Mouse (Mus musculus) forebrain, embryonic 15.5 days (tissue): ENCODE results near the gene Nrn1. TPM values are rescaled to one million over a fixed set of nuclear protein-coding genes. Genes with fewer than 3 reads are reported as not detected.
A peak's percentile ranks its signal among the peaks of the same experiment; 100 is the strongest.

Experiments used
- ATAC-seq: fragments of 200-750 bp; cut with Nextera tagmentation; replicated peaks from 2 replicates; pipeline ENCODE4 v1.8.0; 2017; ENCODE audit warnings: mild to moderate bottlenecking, moderate TSS enrichment, moderate library complexity
- H3K27ac ChIP-seq: fragments of 300-500 bp; sonication (generic); replicated peaks from 2 replicates; pipeline ENCODE4 v1.5.1; 2015; ENCODE audit warnings: mild to moderate bottlenecking, inconsistent platforms
- H3K27me3 ChIP-seq: fragments of 300-500 bp; sonication (generic); 2 replicates; pipeline ENCODE4 v1.6.1; 2015; ENCODE audit warnings: inconsistent platforms
- H3K36me3 ChIP-seq: fragments of 300-500 bp; sonication (generic); 2 replicates; pipeline ENCODE4 v1.6.1; 2015; ENCODE audit warnings: mild to moderate bottlenecking, inconsistent platforms
- H3K4me1 ChIP-seq: fragments of 300-500 bp; sonication (generic); 2 replicates; pipeline ENCODE4 v1.6.1; 2015; ENCODE audit warnings: inconsistent platforms
- H3K4me2 ChIP-seq: fragments of 300-500 bp; sonication (generic); replicated peaks from 2 replicates; pipeline ENCODE4 v1.6.1; 2015; ENCODE audit warnings: mild to moderate bottlenecking, inconsistent platforms
- H3K4me3 ChIP-seq: fragments of 300-500 bp; sonication (generic); 2 replicates; pipeline ENCODE4 v1.5.1; 2015; ENCODE audit warnings: mild to moderate bottlenecking, inconsistent platforms
- H3K9ac ChIP-seq: fragments of 300-500 bp; sonication (generic); replicated peaks from 2 replicates; pipeline ENCODE4 v1.6.1; 2015; ENCODE audit warnings: mild to moderate bottlenecking, inconsistent platforms
- H3K9me3 ChIP-seq: fragments of 300-500 bp; sonication (generic); 2 replicates; pipeline ENCODE4 v1.6.1; 2016; ENCODE audit warnings: inconsistent platforms
- WGBS: fragments of 180-500 bp; shearing (Covaris S2); methylation state at CpG from one replicate; pipeline ENCODE4 v1.1.7; 2015; ENCODE audit warnings: mixed read lengths; 5-methylcytosine and 5-hydroxymethylcytosine counted together
- polyA plus RNA-seq: library from polyadenylated mRNA; unstranded; fragments of >200 nt; fragmentation: Nextera tagmentation; extraction: Ambion mirVana; gene quantifications from 2 replicates; pipeline ENCODE4 v1.2.1, GENCODE M21; 2015

Nrn1 gene
- polyA plus RNA-seq, 1 experiment from 2014 or later: 50.4 TPM

DNA sequence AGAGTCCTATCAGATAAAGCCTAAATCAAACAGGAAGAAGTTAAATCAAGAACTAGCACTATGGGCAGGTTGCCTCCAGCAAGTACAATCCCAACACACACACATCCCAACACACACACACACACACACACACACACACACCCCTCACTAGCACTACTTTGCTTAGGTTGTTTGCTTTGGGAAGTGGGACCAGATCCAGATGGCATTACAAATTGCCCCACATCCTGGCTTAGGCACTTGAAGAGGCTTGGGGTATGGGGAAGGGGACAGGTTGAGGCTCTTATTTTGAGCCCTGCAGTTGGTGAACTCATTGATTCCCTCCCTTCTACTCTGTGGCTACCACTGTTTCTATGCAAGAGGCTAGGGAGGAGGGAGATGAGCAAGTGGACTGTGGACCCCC is 12.6 kb downstream of the Nrn1 start:
- no peak for ATAC-seq
- no peaks in the 10 kb centered on the region for H3K36me3 ChIP-seq
- H3K9ac ChIP-seq: no peak overlapping the region
- H3K4me3 ChIP-seq: no peak overlapping the region
- no peak overlapping the region for H3K4me2 ChIP-seq
- peaks cover 24% of the 10 kb centered on the region for H3K27me3 ChIP-seq
- H3K9me3 ChIP-seq: no peaks in the 10 kb centered on the region
- H3K27ac ChIP-seq: no peak overlapping the region
- peaks cover 42% of the 10 kb centered on the region for H3K4me1 ChIP-seq

DNA sequence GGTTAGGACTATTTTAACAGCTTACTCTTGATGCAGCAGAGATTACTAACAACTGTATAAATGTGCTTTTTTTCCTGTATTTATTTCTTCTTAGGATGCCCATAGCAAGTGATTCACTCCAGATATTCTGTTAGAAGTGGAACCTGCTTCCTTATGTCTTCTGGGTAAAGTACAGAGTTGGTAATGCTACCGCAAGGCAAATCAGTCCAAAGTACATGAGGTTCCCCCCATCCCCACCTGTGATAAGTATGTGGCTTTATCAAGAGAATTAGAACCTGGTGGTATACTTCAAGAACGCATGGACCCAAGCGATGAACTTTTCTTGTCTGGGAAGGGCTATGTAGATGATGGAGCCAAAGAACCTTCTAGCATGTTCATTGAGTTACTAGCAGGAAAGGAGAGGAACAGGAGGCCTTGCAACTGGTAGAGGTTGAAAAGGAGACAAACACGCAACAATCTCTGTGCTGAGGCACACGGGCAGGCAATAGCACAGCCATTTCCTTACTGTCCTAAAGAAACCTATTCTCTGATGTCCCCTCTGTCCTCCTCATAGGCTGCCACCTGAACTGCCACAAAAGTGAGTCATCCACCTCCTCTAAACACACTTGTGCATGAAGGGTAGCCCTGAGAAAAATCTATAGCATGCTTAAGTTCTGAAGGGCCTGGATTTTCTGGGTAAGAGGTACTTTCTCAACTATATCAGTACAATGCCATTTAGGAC is 14.5 kb downstream of the Nrn1 start:
- Histone ChIP-seq H3K4me2 (no peak overlapping the region), H3K27me3 (peaks cover 24% of the 10 kb centered on the region), H3K4me3 (no peak overlapping the region), H3K9ac (no peak overlapping the region), H3K36me3 (no peaks in the 10 kb centered on the region), H3K9me3 (no peaks in the 10 kb centered on the region), H3K27ac (no peak overlapping the region), H3K4me1 (peaks cover 27% of the 10 kb centered on the region)
- ATAC-seq: no peak
- 95% methylated on average over 5 of the region's 5 CpGs for WGBS

DNA sequence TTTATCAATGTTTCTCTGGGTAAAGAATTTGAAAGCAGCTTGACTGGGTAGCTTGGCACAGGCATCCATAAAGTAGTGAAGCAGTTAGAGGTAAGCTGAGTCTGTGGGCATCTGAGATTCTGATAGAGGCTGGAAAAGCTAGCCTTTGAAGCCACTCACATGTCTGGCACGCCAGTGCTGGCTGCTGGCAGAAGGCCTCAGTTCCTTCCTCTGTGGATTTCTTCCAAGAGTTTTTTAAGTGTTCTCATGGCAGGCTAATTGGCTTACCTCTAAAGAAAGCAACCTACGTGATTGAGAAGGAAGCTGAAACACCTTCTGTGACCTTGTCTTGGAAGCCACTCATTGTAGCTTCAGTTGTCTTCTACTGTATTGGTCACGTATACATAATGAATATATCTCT is 17.6 kb downstream of the Nrn1 start:
- peak overlapping the region; percentile 21; the same call in 1 of the 2 replicates for H3K27ac ChIP-seq
- WGBS: 54% methylated on average over 3 of the region's 3 CpGs
- no peak overlapping the region for H3K9ac ChIP-seq
- H3K4me3 ChIP-seq: no peak overlapping the region
- no peaks in the 10 kb centered on the region for H3K9me3 ChIP-seq
- no peaks in the 10 kb centered on the region for H3K4me1 ChIP-seq
- no peak overlapping the region for H3K4me2 ChIP-seq
- peaks cover 8% of the 10 kb centered on the region for H3K27me3 ChIP-seq
- no peaks in the 10 kb centered on the region for H3K36me3 ChIP-seq
- peak; percentile 23; the same call in 1 of the 2 replicates for ATAC-seq

DNA sequence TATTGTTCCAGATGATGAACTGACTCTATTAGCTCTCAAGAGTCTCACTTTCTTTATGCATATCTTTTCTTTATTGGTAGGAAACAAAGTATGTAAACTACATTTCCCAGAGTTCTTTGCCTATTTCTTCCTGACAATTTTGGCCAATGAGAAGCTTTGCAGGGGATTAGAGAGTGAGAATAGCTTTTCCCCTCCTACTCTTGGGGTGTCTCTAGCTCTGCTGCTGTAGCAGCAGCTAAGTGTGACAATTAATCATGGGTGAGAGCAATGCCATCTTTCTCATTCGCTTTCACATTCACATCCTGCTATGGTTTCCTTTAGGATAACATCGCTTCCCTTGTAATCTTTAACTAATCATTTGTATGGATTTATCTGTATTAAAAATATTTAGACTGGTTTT is 18.2 kb downstream of the Nrn1 start:
- H3K9me3 ChIP-seq: no peaks in the 10 kb centered on the region
- H3K4me3 ChIP-seq: no peak overlapping the region
- no peak overlapping the region for H3K9ac ChIP-seq
- peaks cover 1% of the 10 kb centered on the region; the same call in 1 of the 2 replicates for H3K27me3 ChIP-seq
- H3K27ac ChIP-seq: no peak overlapping the region
- no peaks in the 10 kb centered on the region for H3K4me1 ChIP-seq
- no peaks in the 10 kb centered on the region for H3K36me3 ChIP-seq
- 56% methylated on average over 2 of the region's 2 CpGs for whole genome bisulfite sequencing
- ATAC-seq: peak; percentile 85
- H3K4me2 ChIP-seq: no peak overlapping the region

DNA sequence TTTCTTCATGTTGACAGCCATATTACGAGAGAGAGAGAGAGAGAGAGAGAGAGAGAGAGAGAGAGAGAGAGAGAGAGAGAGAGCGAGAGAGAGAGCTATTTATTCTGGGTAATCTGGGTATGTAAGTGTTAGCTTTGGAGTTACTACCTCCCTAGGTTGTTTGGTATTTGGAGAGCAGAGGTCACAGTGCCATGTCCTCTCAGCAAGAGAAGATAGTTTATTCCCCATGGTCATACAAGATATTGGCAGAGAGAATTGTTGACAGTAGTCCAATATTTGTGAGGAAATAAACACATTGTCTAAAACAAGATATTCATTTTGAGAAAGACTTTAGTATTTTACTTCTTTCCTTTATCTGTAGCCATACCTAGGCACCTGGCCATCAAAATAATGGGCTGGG is 20.8 kb downstream of the Nrn1 start:
- Histone ChIP-seq H3K4me1 (no peaks in the 10 kb centered on the region), H3K27me3 (no peaks in the 10 kb centered on the region), H3K4me3 (no peak overlapping the region), H3K4me2 (no peak overlapping the region), H3K9me3 (no peaks in the 10 kb centered on the region), H3K27ac (no peak overlapping the region), H3K9ac (no peak overlapping the region), H3K36me3 (no peaks in the 10 kb centered on the region)
- no peak for ATAC-seq
- 74% methylated on average over 2 of the region's 2 CpGs for WGBS

DNA sequence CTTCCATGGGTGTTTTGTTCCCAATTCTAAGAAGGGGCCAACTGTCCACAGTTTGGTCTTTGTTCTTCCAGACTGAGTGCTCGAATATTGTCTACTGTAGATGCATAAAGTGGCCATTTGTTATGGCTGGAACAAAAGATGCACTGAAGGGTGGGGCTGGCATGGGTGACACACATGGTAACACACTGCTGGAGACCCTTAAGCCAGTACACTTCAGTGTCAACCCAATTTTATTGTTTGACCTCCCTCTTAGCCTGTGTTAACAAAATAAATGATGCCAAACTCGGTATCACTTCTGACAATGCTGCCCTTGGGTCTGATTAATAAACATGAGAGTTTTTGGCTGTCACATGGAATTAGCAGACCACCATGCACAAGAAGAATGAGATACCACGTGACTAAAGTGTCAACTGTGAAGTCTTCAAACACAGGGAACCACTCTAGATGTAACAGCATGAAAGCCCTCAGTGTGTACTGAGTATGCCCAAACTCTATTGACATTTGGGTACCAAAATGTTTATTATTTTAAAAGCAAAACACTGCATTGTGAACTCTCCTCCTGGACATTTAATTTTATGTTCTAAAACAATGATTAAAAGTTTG is 27.7 kb downstream of the Nrn1 start:
- no peak overlapping the region for H3K27ac ChIP-seq
- no peak overlapping the region for H3K4me3 ChIP-seq
- H3K36me3 ChIP-seq: no peaks in the 10 kb centered on the region
- no peaks in the 10 kb centered on the region for H3K27me3 ChIP-seq
- H3K9ac ChIP-seq: no peak overlapping the region
- 43% methylated on average over 3 of the region's 3 CpGs for WGBS
- no peak overlapping the region for H3K4me2 ChIP-seq
- H3K9me3 ChIP-seq: no peaks in the 10 kb centered on the region
- ATAC-seq: no peak
- no peaks in the 10 kb centered on the region for H3K4me1 ChIP-seq

DNA sequence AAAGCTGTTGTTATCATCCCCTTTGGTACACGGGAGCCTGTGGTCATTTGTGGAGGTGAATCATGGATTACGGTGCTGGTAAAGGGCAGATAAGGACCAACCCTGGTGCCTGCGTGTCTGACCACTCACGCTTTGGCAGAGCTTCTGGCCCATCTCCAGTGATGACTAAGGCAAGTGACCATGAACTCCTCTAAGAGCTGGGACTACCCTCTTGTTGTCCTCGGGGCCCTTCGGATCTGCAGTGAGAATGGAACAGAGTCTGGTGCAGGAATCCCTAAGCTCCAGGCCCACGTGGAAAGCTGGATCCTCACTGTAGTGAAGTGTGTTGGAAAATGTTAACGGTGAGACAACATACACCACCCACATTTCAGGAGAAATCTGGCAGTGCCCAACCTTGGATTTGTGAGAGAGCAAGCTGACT is 38.6 kb downstream of the Nrn1 start:
- Histone ChIP-seq H3K9me3 (no peaks in the 10 kb centered on the region), H3K9ac (no peak overlapping the region), H3K27me3 (no peaks in the 10 kb centered on the region), H3K36me3 (no peaks in the 10 kb centered on the region), H3K4me1 (no peaks in the 10 kb centered on the region), H3K27ac (no peak overlapping the region), H3K4me2 (no peak overlapping the region), H3K4me3 (no peak overlapping the region)
- 90% methylated on average over 8 of the region's 8 CpGs for WGBS
- ATAC-seq: no peak

DNA sequence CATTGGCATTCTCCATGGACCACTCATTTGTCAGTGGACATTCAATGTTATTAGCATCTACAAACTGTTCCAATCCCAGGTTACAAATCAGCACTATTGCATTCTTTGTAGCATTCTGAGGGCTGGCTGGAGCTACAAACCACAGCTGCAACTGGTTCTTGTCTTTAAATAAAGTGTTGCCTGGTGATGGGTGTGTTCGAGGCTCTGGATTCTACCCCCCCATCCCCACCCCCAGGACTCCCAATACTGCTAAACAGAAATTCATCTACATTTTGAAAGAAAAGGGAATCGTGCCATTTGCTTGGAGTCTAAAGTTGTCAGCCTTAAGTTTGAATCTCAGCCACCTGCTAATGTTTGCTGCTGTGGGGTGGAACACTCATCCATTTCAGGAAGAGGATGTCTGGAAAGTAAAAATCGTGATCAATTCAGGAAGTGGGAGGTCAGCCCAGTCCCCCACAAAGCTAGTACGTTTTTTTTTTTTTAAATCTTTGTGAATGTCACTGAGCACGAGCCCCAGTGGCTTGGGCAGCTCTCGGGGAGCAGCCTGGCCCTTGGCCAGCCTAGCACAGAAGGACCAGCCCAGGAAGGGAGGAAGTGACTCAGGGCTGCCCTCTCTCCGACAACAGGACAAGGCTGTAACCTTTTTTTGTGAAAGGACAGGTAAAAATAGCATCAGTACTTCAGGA is 39.3 kb downstream of the Nrn1 start:
- Histone ChIP-seq H3K36me3 (no peaks in the 10 kb centered on the region), H3K27ac (no peak overlapping the region), H3K4me2 (no peak overlapping the region), H3K4me3 (no peak overlapping the region), H3K4me1 (no peaks in the 10 kb centered on the region), H3K9me3 (no peaks in the 10 kb centered on the region), H3K9ac (no peak overlapping the region), H3K27me3 (no peaks in the 10 kb centered on the region)
- ATAC-seq: no peak
- 63% methylated on average over 7 of the region's 7 CpGs for WGBS

DNA sequence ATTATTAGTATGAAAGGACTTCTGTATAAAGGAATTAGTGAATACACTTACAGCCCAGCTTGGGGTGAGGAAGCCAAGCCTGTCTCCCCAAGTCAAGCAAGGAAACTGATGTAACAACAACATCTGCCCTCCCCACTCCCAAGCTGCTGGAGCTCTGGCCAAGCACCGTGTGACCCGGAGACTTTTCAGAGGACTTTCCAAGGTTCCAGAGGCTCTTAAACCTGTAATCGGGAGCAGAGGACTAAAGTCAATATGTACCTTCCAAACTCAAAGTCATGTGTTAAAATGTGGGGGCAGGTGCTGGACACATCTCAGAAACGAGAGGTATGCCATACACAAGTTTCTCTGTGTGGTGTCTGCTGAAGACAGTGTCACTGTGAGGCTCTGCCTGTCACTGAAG is 51.4 kb downstream of the Nrn1 start:
- H3K4me2 ChIP-seq: no peak overlapping the region
- no peak overlapping the region for H3K27ac ChIP-seq
- no peaks in the 10 kb centered on the region for H3K36me3 ChIP-seq
- no peak for ATAC-seq
- H3K4me3 ChIP-seq: no peak overlapping the region
- no peaks in the 10 kb centered on the region for H3K9me3 ChIP-seq
- H3K4me1 ChIP-seq: no peaks in the 10 kb centered on the region
- no peak overlapping the region for H3K9ac ChIP-seq
- no peaks in the 10 kb centered on the region for H3K27me3 ChIP-seq
- WGBS: 79% methylated on average over 4 of the region's 4 CpGs

DNA sequence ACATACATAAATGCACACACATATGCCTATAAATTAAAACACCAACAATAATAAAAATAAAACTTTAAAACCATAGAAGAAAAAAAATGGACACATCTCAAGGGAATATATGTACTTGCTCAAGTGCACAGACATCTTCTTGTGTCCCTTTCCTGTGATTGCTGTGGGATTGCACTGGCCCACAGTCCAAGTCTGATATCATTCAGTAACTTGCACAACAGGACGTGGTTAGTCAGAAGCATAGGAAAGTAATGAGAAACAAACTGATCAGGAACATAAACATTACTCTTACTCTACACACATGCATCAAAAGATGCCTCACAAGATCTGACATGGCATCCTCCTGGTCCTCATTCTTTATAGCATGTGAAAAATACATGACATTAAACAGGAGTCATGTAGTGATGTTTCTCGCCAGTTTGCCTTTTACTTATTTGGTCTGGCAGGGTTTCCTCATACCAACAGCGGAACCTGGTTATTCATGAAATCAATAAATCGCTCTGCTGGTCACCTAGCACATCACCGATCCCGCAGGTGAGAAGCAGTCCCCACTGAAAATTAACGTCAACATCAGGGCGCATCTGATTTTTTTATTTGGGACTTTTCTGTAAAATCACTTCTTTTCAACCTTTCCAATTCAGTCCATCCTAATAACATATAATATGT is 54.1 kb downstream of the Nrn1 start:
- WGBS: 91% methylated on average over 8 of the region's 8 CpGs
- H3K27me3 ChIP-seq: no peaks in the 10 kb centered on the region
- H3K4me1 ChIP-seq: no peaks in the 10 kb centered on the region
- no peak overlapping the region for H3K27ac ChIP-seq
- ATAC-seq: no peak
- no peak overlapping the region for H3K9ac ChIP-seq
- no peak overlapping the region for H3K4me2 ChIP-seq
- no peaks in the 10 kb centered on the region for H3K36me3 ChIP-seq
- no peak overlapping the region for H3K4me3 ChIP-seq
- H3K9me3 ChIP-seq: no peaks in the 10 kb centered on the region

DNA sequence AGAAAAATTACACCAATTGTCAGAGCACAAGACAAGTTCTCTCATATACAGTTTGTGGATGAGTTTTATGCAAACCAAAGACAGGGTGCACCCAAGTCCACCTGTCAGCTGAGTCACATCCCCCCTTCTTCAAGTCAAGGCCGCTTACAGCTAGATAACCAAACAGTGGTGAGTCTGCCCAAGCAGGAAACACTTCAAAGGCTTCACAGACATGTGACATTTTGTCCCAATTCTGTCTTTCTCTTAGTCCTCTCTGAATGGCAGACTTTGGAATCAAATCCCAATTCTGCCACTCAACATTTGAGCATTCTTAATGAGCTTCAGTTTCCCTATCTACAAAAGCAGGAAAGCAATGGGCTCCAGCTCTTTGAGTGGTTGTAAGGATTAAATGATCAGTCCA is 55.6 kb downstream of the Nrn1 start:
- no peak for ATAC-seq
- Histone ChIP-seq H3K4me3 (no peak overlapping the region), H3K27me3 (no peaks in the 10 kb centered on the region), H3K27ac (no peak overlapping the region), H3K4me2 (no peak overlapping the region), H3K36me3 (no peaks in the 10 kb centered on the region), H3K9me3 (no peaks in the 10 kb centered on the region), H3K9ac (no peak overlapping the region), H3K4me1 (no peaks in the 10 kb centered on the region)
- WGBS: 63% methylated on average over 1 of the region's 1 CpGs
